Mouse (Mus musculus) stomach, embryonic 16.5 days (tissue): ENCODE results near the gene Tmem39b. TPM values are rescaled to one million over a fixed set of nuclear protein-coding genes. Genes with fewer than 3 reads are reported as not detected.

Experiments used
- ATAC-seq: fragments of 200-750 bp; cut with Nextera tagmentation; 2 replicates; pipeline ENCODE4 v1.8.0; 2017; ENCODE audit warnings: moderate number of reproducible peaks, moderate TSS enrichment; ENCODE audit not compliant: insufficient read depth, low FRiP score
- H3K27ac ChIP-seq: fragments of 300-500 bp; sonication (generic); 2 replicates; pipeline ENCODE4 v1.5.1; 2014; ENCODE audit warnings: low read length
- H3K27me3 ChIP-seq: fragments of 300-500 bp; sonication (generic); 2 replicates; pipeline ENCODE4 v1.6.1; 2014; ENCODE audit warnings: low read length, control low read depth, mixed read lengths; ENCODE audit not compliant: control insufficient read depth, insufficient read depth
- H3K36me3 ChIP-seq: fragments of 300-500 bp; sonication (generic); 2 replicates; pipeline ENCODE4 v1.6.1; 2014; ENCODE audit warnings: low read length; ENCODE audit not compliant: control insufficient read depth, insufficient read depth
- H3K4me1 ChIP-seq: fragments of 300-500 bp; sonication (generic); 2 replicates; pipeline ENCODE4 v1.6.1; 2014; ENCODE audit warnings: low read length, control low read depth, mixed read lengths; ENCODE audit not compliant: control insufficient read depth, insufficient read depth
- H3K4me2 ChIP-seq: fragments of 300-500 bp; sonication (generic); 2 replicates; pipeline ENCODE4 v1.6.1; 2014; ENCODE audit warnings: low read depth, low read length, mixed read lengths
- H3K4me3 ChIP-seq: fragments of 300-500 bp; sonication (generic); replicated peaks from 2 replicates; pipeline ENCODE4 v1.5.1; 2014; ENCODE audit warnings: mild to moderate bottlenecking, low read length
- H3K9ac ChIP-seq: fragments of 300-500 bp; sonication (generic); 2 replicates; pipeline ENCODE4 v1.6.1; 2014; ENCODE audit warnings: low read length
- H3K9me3 ChIP-seq: fragments of 300-500 bp; sonication (generic); replicated peaks from 2 replicates; pipeline ENCODE4 v1.6.1; 2016; ENCODE audit warnings: low read length, control low read depth; ENCODE audit not compliant: control insufficient read depth
- WGBS: fragments of 180-500 bp; shearing (Covaris S2); extraction: QIAGEN DNeasy Blood & Tissue Kit; methylation state at CpG from one replicate; pipeline ENCODE4 v1.1.7; 2014; 5-methylcytosine and 5-hydroxymethylcytosine counted together
- polyA plus RNA-seq: library from polyadenylated mRNA; unstranded; fragments of >200 nt; fragmentation: Nextera tagmentation; extraction: Ambion mirVana; gene quantifications from 2 replicates; pipeline ENCODE4 v1.2.1, GENCODE M21; 2015

The Tmem39b gene
- 11.7 and 13.9 TPM in 2 replicates for polyA plus RNA-seq

DNA sequence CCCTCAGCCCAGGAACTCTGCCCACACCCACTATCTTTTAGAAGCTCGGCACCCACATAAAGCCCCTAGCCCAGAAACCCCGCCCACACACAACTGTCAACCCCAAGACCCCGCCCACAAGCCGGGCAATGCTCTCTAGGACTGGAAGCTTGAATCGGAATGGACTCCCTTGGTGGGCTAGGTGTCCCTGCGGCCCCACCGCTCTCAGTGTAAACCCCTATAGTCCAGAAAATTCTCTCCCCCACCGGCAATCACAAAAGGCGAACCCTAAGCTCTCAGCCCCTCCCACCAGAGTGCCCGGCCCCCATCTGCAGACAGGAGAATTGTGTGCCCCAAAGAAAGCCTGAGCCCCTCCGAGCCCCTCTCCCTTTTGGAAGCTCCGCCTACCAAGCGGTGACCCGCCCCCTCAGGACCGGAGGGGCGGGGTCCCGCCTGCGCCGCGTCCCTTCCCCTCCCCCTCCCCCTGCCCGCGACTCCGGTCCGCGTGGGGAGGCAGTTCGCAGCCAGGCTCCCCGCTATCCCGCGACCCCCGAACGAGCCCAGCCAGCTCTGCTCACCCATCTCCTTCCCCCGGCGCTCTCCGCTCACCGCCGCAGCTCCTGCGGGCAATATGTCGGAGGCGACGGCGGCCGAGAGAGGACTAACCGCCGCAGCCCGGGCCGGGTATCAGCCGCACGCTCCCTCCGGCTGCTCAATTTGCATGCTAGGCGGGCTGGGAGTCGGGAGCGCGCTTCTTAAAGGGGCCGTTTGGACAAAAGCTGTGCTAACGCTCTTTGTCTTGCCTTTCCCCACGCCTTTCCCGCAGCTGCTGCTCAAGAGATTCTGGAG lies at the start of gene Tmem39b:
Gene Tmem39b (minus strand): TSS at position 681 of the 828 bp plus-strand sequence.
- WGBS = under 1% methylated on average over 49 of the region's 57 CpGs
- Histone ChIP-seq H3K27ac (peak within 1 kb of the TSS; percentile 78), H3K36me3 (no peaks in the 10 kb centered on the region; the same call in 1 of the 2 replicates), H3K27me3 (no peaks in the 10 kb centered on the region), H3K9me3 (no peaks in the 10 kb centered on the region), H3K4me2 (peak within 1 kb of the TSS; percentile 76), H3K4me3 (peak within 1 kb of the TSS; percentile 82), H3K9ac (peak within 1 kb of the TSS; percentile 75), H3K4me1 (peaks cover 12% of the 10 kb centered on the region)
- ATAC-seq = peak; percentile 93

- Histone ChIP-seq H3K9ac (no peak overlapping the region), H3K27ac (no peak overlapping the region), H3K4me2 (no peak overlapping the region), H3K27me3 (no peaks in the 10 kb centered on the region), H3K4me3 (no peak overlapping the region), H3K36me3 (no peaks in the 10 kb centered on the region), H3K9me3 (no peaks in the 10 kb centered on the region), H3K4me1 (peaks cover 6% of the 10 kb centered on the region; the same call in 1 of the 2 replicates)
- no peak for ATAC-seq
- WGBS = 72% methylated on average over 1 of the region's 1 CpGs
These were observed 49.5 kb upstream of the Tmem39b start for GRCm38 (mm10) chr4:129746106-129746505.

GRCm38 (mm10) chr4:129743494-129743893 lies 46.9 kb upstream of the Tmem39b start:
- Histone ChIP-seq H3K4me3 (peak overlapping the region; percentile 88; the same call in 1 of the 2 replicates), H3K9ac (peak overlapping the region; percentile 91), H3K4me1 (peaks cover 17% of the 10 kb centered on the region)

DNA sequence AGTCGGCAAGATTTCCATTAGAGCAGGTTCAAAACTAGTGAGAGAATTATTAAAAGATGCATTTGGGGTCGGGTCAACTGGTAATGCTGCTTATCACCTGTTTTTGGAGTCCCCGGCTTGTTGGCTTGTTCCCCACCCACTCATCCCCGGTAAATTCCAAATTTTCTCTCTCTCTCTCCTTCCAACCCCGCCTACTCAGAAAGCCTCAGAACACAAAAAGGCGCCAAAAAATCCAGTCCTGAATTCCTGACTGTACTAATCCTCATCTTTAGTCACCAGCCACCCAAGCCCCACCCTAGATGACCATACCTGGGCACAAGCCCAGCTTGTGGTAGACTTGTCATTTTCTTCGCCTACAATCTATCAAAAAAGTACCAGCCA lies 46.4 kb upstream of the Tmem39b start:
- Histone ChIP-seq H3K36me3 (no peaks in the 10 kb centered on the region), H3K9ac (peak overlapping the region; percentile 91), H3K4me3 (peak overlapping the region; percentile 88), H3K9me3 (no peaks in the 10 kb centered on the region), H3K27ac (peak overlapping the region; percentile 99), H3K4me1 (peaks cover 18% of the 10 kb centered on the region), H3K27me3 (no peaks in the 10 kb centered on the region), H3K4me2 (peak overlapping the region; percentile 75)
- 8% methylated on average over 7 of the region's 7 CpGs for WGBS
- ATAC-seq = no peak

More at GRCm38 (mm10) chr4:129743494-129743893, 46.9 kb upstream of the Tmem39b start:
- Histone ChIP-seq H3K9me3 (no peaks in the 10 kb centered on the region), H3K36me3 (no peaks in the 10 kb centered on the region), H3K4me2 (peak overlapping the region; percentile 75), H3K27me3 (no peaks in the 10 kb centered on the region), H3K27ac (peak overlapping the region; percentile 99)
- WGBS = 37% methylated on average over 2 of the region's 2 CpGs
- ATAC-seq = no peak

DNA sequence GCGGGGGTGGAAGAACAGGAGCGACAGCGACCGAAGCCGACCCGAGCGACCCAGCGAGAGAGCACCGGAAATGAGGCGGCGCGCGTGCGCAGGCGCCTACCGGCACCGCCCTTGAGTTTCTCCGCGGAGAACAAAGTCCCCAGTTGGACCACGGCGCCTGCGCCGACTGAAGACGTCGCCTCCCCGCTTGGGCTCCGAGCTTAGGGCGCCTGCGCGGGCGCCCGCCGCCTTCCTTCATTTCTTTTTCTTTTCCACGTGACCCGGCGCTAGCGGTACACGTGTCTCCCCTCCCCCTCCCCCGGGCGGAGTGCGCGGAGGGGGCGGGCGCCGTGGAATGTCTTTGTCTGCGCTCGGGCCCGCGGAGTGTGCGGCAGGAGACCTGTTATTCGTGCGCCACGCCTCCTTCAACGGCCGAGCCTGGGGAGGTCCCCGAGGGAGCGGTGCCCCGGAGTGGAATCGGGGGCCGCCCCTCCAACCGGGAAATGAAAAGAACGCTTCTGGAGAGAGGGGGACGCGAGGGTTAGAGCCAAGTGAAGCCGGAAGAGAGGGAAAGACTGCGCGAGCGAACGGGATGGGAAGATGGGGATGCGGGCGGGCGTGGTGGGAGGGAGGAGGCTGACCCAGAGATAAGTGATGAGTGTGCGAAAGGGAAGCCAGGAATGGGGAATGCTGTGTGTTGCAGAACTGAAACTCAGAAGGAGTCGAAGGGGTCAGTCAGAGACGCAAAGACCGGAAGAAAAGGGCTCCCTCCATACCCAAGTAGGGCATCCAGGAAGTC lies 45.8 kb upstream of the Tmem39b start, which contains the start of gene Khdrbs1:
Gene Khdrbs1 (minus strand): TSS at position 72 of the 778 bp plus-strand sequence.
- peaks cover 20% of the 10 kb centered on the region for H3K4me1 ChIP-seq
- H3K27ac ChIP-seq = peak within 1 kb of the TSS; percentile 99
- H3K4me2 ChIP-seq = peak within 1 kb of the TSS; percentile 75
- no peaks in the 10 kb centered on the region for H3K9me3 ChIP-seq
- H3K36me3 ChIP-seq = no peaks in the 10 kb centered on the region
- no peaks in the 10 kb centered on the region for H3K27me3 ChIP-seq
- peak within 1 kb of the TSS; percentile 96 for H3K9ac ChIP-seq
- peak within 1 kb of the TSS; percentile 88 for H3K4me3 ChIP-seq
- WGBS = under 1% methylated on average over 76 of the region's 76 CpGs
- ATAC-seq = peak; percentile 94

DNA sequence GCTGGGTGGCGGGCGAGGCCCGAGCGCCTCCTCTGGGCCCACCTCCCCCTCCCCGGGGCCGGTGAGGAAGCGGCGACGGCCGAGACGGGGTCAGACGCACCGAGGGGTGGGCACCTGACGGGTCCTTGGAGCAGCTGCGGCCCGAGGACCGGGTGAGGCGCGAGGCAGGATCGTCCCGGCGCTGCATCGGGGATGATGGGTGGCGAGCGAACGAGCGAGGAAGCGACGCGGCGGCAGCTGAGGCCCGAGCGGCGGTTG lies 45.3 kb upstream of the Tmem39b start:
- under 1% methylated on average over 31 of the region's 34 CpGs for WGBS
- Histone ChIP-seq H3K27me3 (no peaks in the 10 kb centered on the region), H3K4me3 (peak overlapping the region; percentile 88), H3K27ac (peak overlapping the region; percentile 96), H3K36me3 (no peaks in the 10 kb centered on the region), H3K9ac (peak overlapping the region; percentile 96), H3K9me3 (no peaks in the 10 kb centered on the region), H3K4me1 (peaks cover 24% of the 10 kb centered on the region), H3K4me2 (no peak overlapping the region)
- peak; percentile 9; the same call in 1 of the 2 replicates for ATAC-seq

DNA sequence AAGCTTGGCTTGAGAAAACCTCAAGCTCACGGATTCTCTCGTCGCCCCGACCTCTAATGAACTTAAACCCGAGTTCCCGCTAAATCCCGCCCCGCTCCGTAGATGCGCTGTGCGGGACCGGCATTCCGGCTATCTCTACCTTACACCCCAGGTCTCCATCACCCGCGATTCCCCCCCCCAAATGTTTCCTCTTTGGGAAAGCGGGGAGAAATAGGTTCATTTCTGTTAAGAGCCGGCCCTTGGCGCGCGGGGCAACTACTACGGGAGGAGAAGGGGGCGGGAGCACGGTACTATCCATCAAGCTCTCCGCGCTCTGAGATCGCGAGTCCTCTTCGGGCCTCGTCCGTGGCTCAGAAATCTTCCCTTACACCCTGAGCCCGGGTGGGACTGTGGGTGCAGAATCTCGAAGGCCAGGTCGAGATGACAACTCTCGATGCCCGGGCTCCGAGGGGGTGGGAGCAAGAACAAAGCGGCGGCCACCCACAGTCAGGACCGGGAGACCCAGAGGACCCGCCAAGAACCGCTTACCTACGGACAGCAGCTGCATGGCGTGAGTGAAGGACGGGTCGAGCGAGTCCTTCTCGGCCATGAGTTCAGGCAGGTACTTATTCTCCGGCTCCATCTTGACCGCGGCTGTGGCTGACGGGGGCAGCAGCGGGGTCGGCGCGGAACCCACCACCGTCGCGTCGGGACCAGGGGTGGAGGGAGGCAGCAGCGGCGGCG lies 44.8 kb upstream of the Tmem39b start:
- H3K27ac ChIP-seq = peak overlapping the region; percentile 96
- under 1% methylated on average over 62 of the region's 62 CpGs for WGBS
- peak; percentile 9; the same call in 1 of the 2 replicates for ATAC-seq

GRCm38 (mm10) chr4:129739111-129739645 lies 42.5 kb upstream of the Tmem39b start:
- H3K4me3 ChIP-seq = no peak overlapping the region
- H3K4me1 ChIP-seq = peaks cover 24% of the 10 kb centered on the region
- H3K4me2 ChIP-seq = 0 out of 2 replicates have a peak overlapping the region, but pooled peaks have one; percentile 56
- no peaks in the 10 kb centered on the region for H3K9me3 ChIP-seq
- H3K9ac ChIP-seq = no peak overlapping the region
- WGBS = 61% methylated on average over 4 of the region's 4 CpGs
- no peaks in the 10 kb centered on the region for H3K36me3 ChIP-seq
- no peaks in the 10 kb centered on the region for H3K27me3 ChIP-seq
- no peak overlapping the region for H3K27ac ChIP-seq
- ATAC-seq = no peak

More for the DNA sequence above, 44.8 kb upstream of the Tmem39b start:
- peak overlapping the region; percentile 96 for H3K9ac ChIP-seq
- no peaks in the 10 kb centered on the region for H3K36me3 ChIP-seq
- no peaks in the 10 kb centered on the region for H3K9me3 ChIP-seq
- H3K27me3 ChIP-seq = no peaks in the 10 kb centered on the region
- peak overlapping the region; percentile 88 for H3K4me3 ChIP-seq
- peak overlapping the region; percentile 56 for H3K4me2 ChIP-seq
- peaks cover 24% of the 10 kb centered on the region for H3K4me1 ChIP-seq
